Comparison of ENCODE assay signal across 8 mouse cellular contexts in the genomic region with DNA sequence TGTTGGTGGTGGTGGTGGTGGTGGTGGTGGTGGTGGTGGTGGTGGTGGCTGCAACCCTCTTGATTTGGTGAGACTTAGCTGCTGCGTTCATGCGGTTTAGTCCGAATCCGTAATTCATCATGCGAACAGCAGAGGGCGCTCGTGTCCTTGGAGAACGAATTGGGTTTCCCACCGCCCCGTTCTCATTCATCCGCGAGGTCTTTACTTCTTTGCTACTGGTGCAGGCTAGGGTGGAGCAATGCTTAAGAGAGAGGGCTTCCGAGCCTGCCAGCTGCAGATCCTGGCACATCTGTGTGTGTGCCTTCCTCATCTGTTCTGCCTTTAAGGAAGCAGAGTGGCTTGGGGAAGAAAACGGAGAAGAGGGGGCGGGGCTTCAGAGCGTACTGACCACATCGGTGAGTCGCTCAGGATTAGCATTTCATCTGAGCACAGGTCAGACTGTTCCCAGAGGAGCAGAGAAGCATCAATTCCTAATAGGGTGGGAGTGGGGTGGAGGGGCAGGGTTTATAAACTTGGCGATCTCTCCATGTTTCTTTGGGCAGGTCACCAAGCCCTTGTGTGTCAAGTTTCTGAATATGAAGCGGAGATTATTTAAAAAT.
DNase-seq lines count a peak whose midpoint lies in the region; ATAC-seq and TF ChIP-seq lines count a peak whose summit lies in the region.

No protein-coding gene starts in this region.

- no peaks in the 10 kb centered on the region for H3K4me1 ChIP-seq in bone marrow macrophage, adult 2 months (ENCODE audit: control insufficient read depth, insufficient read depth, low read length)
- H3K4me1 ChIP-seq in embryonic facial prominence, embryonic 15.5 days, result 0 out of 2 replicates have a peak, but pooled peaks cover 3% of the 10 kb centered on the region
- peaks cover 6% of the 10 kb centered on the region for H3K4me1 ChIP-seq in heart, embryonic 13.5 days
- H3K4me1 ChIP-seq in liver, embryonic 13.5 days (replicated peaks), result no peaks in the 10 kb centered on the region
- H3K4me1 ChIP-seq in neural tube, embryonic 11.5 days (ENCODE audit: control insufficient read depth, insufficient read depth, low read length), result peaks cover 5% of the 10 kb centered on the region; the same call in 1 of the 2 replicates
- no peaks in the 10 kb centered on the region for H3K4me1 ChIP-seq in stomach, postnatal 0 days (replicated peaks; ENCODE audit: control insufficient read depth, insufficient read depth)

- no peak for TF ChIP-seq EP300 in stomach, postnatal 0 days (optimal IDR thresholded peaks at IDR 0.05)

- ATAC-seq in embryonic facial prominence, embryonic 15.5 days (ENCODE audit: insufficient number of reproducible peaks, low FRiP score, low TSS enrichment, low read depth), result 0 out of 2 replicates have a peak, but pooled peaks have one; percentile 40
- ATAC-seq in heart, embryonic 13.5 days (ENCODE audit: extremely low read depth, insufficient number of reproducible peaks, low FRiP score, low TSS enrichment), result no peak
- ATAC-seq in liver, embryonic 13.5 days (ENCODE audit: low read depth), result no peak
- ATAC-seq in neural tube, embryonic 11.5 days (ENCODE audit: insufficient read depth, low FRiP score, low TSS enrichment), result peak; percentile 61; the same call in 1 of the 2 replicates
- ATAC-seq in stomach, postnatal 0 days (ENCODE audit: low FRiP score, low TSS enrichment), result peak; percentile 35; the same call in 1 of the 2 replicates

- no peaks in the 10 kb centered on the region for H3K36me3 ChIP-seq in embryonic facial prominence, embryonic 15.5 days
- H3K36me3 ChIP-seq in heart, embryonic 13.5 days, result no peaks in the 10 kb centered on the region
- H3K36me3 ChIP-seq in liver, embryonic 13.5 days, result no peaks in the 10 kb centered on the region
- no peaks in the 10 kb centered on the region for H3K36me3 ChIP-seq in neural tube, embryonic 11.5 days (ENCODE audit: control insufficient read depth, insufficient read depth, low read length)
- H3K36me3 ChIP-seq in stomach, postnatal 0 days (ENCODE audit: control insufficient read depth, insufficient read depth, low read length), result no peaks in the 10 kb centered on the region

- H3K4me3 ChIP-seq in bone marrow macrophage, adult 2 months (ENCODE audit: insufficient read depth, low read length), result no peak overlapping the region
- peak overlapping the region; percentile 38 for H3K4me3 ChIP-seq in embryonic facial prominence, embryonic 15.5 days (replicated peaks)
- peak overlapping the region; percentile 55 for H3K4me3 ChIP-seq in heart, embryonic 13.5 days
- H3K4me3 ChIP-seq in liver, embryonic 13.5 days (replicated peaks), result peak overlapping the region; percentile 32; the same call in 1 of the 2 replicates
- peak overlapping the region; percentile 34 for H3K4me3 ChIP-seq in neural tube, embryonic 11.5 days (ENCODE audit: low read depth, low read length)
- peak overlapping the region; percentile 31 for H3K4me3 ChIP-seq in stomach, postnatal 0 days (ENCODE audit: low read depth, low read length)

- H3K4me2 ChIP-seq in embryonic facial prominence, embryonic 15.5 days (replicated peaks), result peak overlapping the region; percentile 66
- peak overlapping the region; percentile 91 for H3K4me2 ChIP-seq in heart, embryonic 13.5 days
- H3K4me2 ChIP-seq in liver, embryonic 13.5 days, result peak overlapping the region; percentile 54
- peak overlapping the region; percentile 72 for H3K4me2 ChIP-seq in neural tube, embryonic 11.5 days (ENCODE audit: low read depth)
- H3K4me2 ChIP-seq in stomach, postnatal 0 days (replicated peaks; ENCODE audit: low read depth), result peak overlapping the region; percentile 64

- no peaks in the 10 kb centered on the region for H3K9me3 ChIP-seq in embryonic facial prominence, embryonic 15.5 days (replicated peaks)
- no peaks in the 10 kb centered on the region for H3K9me3 ChIP-seq in heart, embryonic 13.5 days
- no peaks in the 10 kb centered on the region for H3K9me3 ChIP-seq in liver, embryonic 13.5 days (replicated peaks)
- no peaks in the 10 kb centered on the region for H3K9me3 ChIP-seq in neural tube, embryonic 11.5 days (ENCODE audit: control insufficient read depth, low read length)
- no peaks in the 10 kb centered on the region for H3K9me3 ChIP-seq in stomach, postnatal 0 days (ENCODE audit: control insufficient read depth, low read length)

- no peak overlapping the region for H3K9ac ChIP-seq in embryonic facial prominence, embryonic 15.5 days
- peak overlapping the region; percentile 74 for H3K9ac ChIP-seq in heart, embryonic 13.5 days
- no peak overlapping the region for H3K9ac ChIP-seq in liver, embryonic 13.5 days
- H3K9ac ChIP-seq in neural tube, embryonic 11.5 days (ENCODE audit: low read length), result peak overlapping the region; percentile 37; the same call in 1 of the 2 replicates
- H3K9ac ChIP-seq in stomach, postnatal 0 days (ENCODE audit: low read length), result no peak overlapping the region

- peak; percentile 92 for TF ChIP-seq CTCF in bone marrow macrophage, adult 2 months (IDR thresholded peaks at IDR 0.05; ENCODE audit: low read depth, low read length)
- TF ChIP-seq CTCF in stomach, postnatal 0 days (IDR thresholded peaks at IDR 0.05; ENCODE audit: low read depth), result peak; percentile 89

- DNase-seq in A20 (ENCODE audit: low read depth, low spot score), result peak; percentile 64
- peak; percentile 81 for DNase-seq in kidney, postnatal 14 days
- DNase-seq in liver, embryonic 13.5 days, result peak; percentile 3
- peak; percentile 90 for DNase-seq in neural tube, embryonic 11.5 days (ENCODE audit: low spot score)
- peak; percentile 79 for DNase-seq in stomach, postnatal 0 days (ENCODE audit: low spot score)

- 4% methylated on average over 20 of the region's 20 CpGs for WGBS in embryonic facial prominence, embryonic 15.5 days
- 6% methylated on average over 20 of the region's 20 CpGs for WGBS in heart, embryonic 13.5 days
- 7% methylated on average over 20 of the region's 20 CpGs for WGBS in liver, embryonic 13.5 days (ENCODE audit: insufficient replicate concordance)
- WGBS in neural tube, embryonic 11.5 days, result 6% methylated on average over 20 of the region's 20 CpGs
- WGBS in stomach, postnatal 0 days, result 4% methylated on average over 20 of the region's 20 CpGs

- H3K27ac ChIP-seq in bone marrow macrophage, adult 2 months (ENCODE audit: insufficient read depth, low read depth, low read length), result no peak overlapping the region
- no peak overlapping the region for H3K27ac ChIP-seq in embryonic facial prominence, embryonic 15.5 days (replicated peaks)
- H3K27ac ChIP-seq in heart, embryonic 13.5 days (replicated peaks), result no peak overlapping the region
- H3K27ac ChIP-seq in liver, embryonic 13.5 days, result no peak overlapping the region
- no peak overlapping the region for H3K27ac ChIP-seq in neural tube, embryonic 11.5 days (ENCODE audit: low read depth, low read length)
- no peak overlapping the region for H3K27ac ChIP-seq in stomach, postnatal 0 days (replicated peaks)

- peaks cover 15% of the 10 kb centered on the region; the same call in 1 of the 2 replicates for H3K27me3 ChIP-seq in embryonic facial prominence, embryonic 15.5 days
- peaks cover 29% of the 10 kb centered on the region for H3K27me3 ChIP-seq in heart, embryonic 13.5 days (replicated peaks)
- H3K27me3 ChIP-seq in liver, embryonic 13.5 days, result no peaks in the 10 kb centered on the region; the same call in 1 of the 2 replicates
- H3K27me3 ChIP-seq in neural tube, embryonic 11.5 days (ENCODE audit: control insufficient read depth, insufficient read depth, low read length), result no peaks in the 10 kb centered on the region
- no peaks in the 10 kb centered on the region for H3K27me3 ChIP-seq in stomach, postnatal 0 days (ENCODE audit: control insufficient read depth, insufficient read depth, low read length)

- TF ChIP-seq POLR2A in bone marrow macrophage, adult 2 months (IDR thresholded peaks at IDR 0.05; ENCODE audit: borderline replicate concordance, low read depth, low read length), result no peak

Comparison
In these comparisons a context has a peak if more than half of its experiments do, and no peak if none do; other contexts are left out.
1. DNase-seq: peak in every context shown above with its lines; median percentile 90 in neural tube, embryonic 11.5 days; 81 in kidney, postnatal 14 days; 79 in stomach, postnatal 0 days; 64 in A20; 3 in liver, embryonic 13.5 days.
2. ATAC-seq: peak in embryonic facial prominence, embryonic 15.5 days (single experiment), neural tube, embryonic 11.5 days (single experiment) and stomach, postnatal 0 days (single experiment); none in heart, embryonic 13.5 days (single experiment) and liver, embryonic 13.5 days (single experiment).
3. H3K9ac ChIP-seq: peak in heart, embryonic 13.5 days (single experiment) and neural tube, embryonic 11.5 days (single experiment); none in embryonic facial prominence, embryonic 15.5 days (single experiment), liver, embryonic 13.5 days (single experiment) and stomach, postnatal 0 days (single experiment).
4. Peak in every context shown above with its lines, with median percentiles within 50 percentile points of each other: H3K4me2 ChIP-seq.